Mouse (Mus musculus): ENCODE data around the gene Teddm1b. TPM values are rescaled to one million over a fixed set of nuclear protein-coding genes. Genes with fewer than 3 reads are reported as not detected.

Teddm1b gene
- polyA plus RNA-seq, 1 experiment from 2014 or later, result 0.40 TPM

- ATAC-seq (replicated peaks; ENCODE audit: low FRiP score), result no peak
- Histone ChIP-seq H3K4me1 (replicated peaks; ENCODE audit: control insufficient read depth, insufficient read depth, low read length) (no peaks in the 10 kb centered on the region; the same call in 1 of the 2 replicates), H3K27ac (ENCODE audit: low read depth, low read length) (no peak overlapping the region), H3K36me3 (ENCODE audit: control insufficient read depth, insufficient read depth, low read length) (peaks cover 35% of the 10 kb centered on the region), H3K4me3 (ENCODE audit: low read depth, low read length) (no peak overlapping the region), H3K27me3 (ENCODE audit: control insufficient read depth, insufficient read depth, low read length) (no peaks in the 10 kb centered on the region), H3K9ac (ENCODE audit: low read length) (no peak overlapping the region), H3K9me3 (ENCODE audit: control insufficient read depth, low read length) (no peaks in the 10 kb centered on the region), H3K4me2 (ENCODE audit: low read depth, low read length, severe bottlenecking) (no peak overlapping the region)
- DNase-seq (ENCODE audit: low spot score), result no peak
- 90% methylated on average over 4 of the region's 4 CpGs for WGBS
Measured at GRCm38 (mm10) chr1:153908741-153909140, 34.6 kb downstream of the Teddm1b start.

- WGBS, result 98% methylated on average over 10 of the region's 10 CpGs
- H3K27ac ChIP-seq (ENCODE audit: low read depth, low read length), result no peak overlapping the region
Measured at GRCm38 (mm10) chr1:153909213-153909962, 35.2 kb downstream of the Teddm1b start.

GRCm38 (mm10) chr1:153909963-153910291 is 35.8 kb downstream of the Teddm1b start:
- Histone ChIP-seq H3K4me1 (replicated peaks; ENCODE audit: control insufficient read depth, insufficient read depth, low read length) (no peaks in the 10 kb centered on the region), H3K36me3 (ENCODE audit: control insufficient read depth, insufficient read depth, low read length) (peaks cover 26% of the 10 kb centered on the region), H3K4me2 (ENCODE audit: low read depth, low read length, severe bottlenecking) (no peak overlapping the region), H3K27me3 (ENCODE audit: control insufficient read depth, insufficient read depth, low read length) (no peaks in the 10 kb centered on the region), H3K9me3 (ENCODE audit: control insufficient read depth, low read length) (no peaks in the 10 kb centered on the region; the same call in 1 of the 2 replicates), H3K4me3 (ENCODE audit: low read depth, low read length) (no peak overlapping the region), H3K9ac (ENCODE audit: low read length) (no peak overlapping the region), H3K27ac (ENCODE audit: low read depth, low read length) (no peak overlapping the region)
- 96% methylated on average over 9 of the region's 9 CpGs for WGBS
- no peak for DNase-seq (ENCODE audit: low spot score)
- ATAC-seq (replicated peaks; ENCODE audit: low FRiP score), result no peak

More at GRCm38 (mm10) chr1:153909213-153909962, 35.2 kb downstream of the Teddm1b start:
- ATAC-seq (replicated peaks; ENCODE audit: low FRiP score), result no peak
- H3K4me2 ChIP-seq (ENCODE audit: low read depth, low read length, severe bottlenecking), result no peak overlapping the region
- H3K36me3 ChIP-seq (ENCODE audit: control insufficient read depth, insufficient read depth, low read length), result peaks cover 29% of the 10 kb centered on the region
- H3K27me3 ChIP-seq (ENCODE audit: control insufficient read depth, insufficient read depth, low read length), result no peaks in the 10 kb centered on the region
- no peaks in the 10 kb centered on the region for H3K4me1 ChIP-seq (replicated peaks; ENCODE audit: control insufficient read depth, insufficient read depth, low read length)
- DNase-seq (ENCODE audit: low spot score), result no peak
- no peaks in the 10 kb centered on the region for H3K9me3 ChIP-seq (ENCODE audit: control insufficient read depth, low read length)
- H3K9ac ChIP-seq (ENCODE audit: low read length), result no peak overlapping the region
- no peak overlapping the region for H3K4me3 ChIP-seq (ENCODE audit: low read depth, low read length)

GRCm38 (mm10) chr1:153910423-153910822 is 36.3 kb downstream of the Teddm1b start:
- DNase-seq (ENCODE audit: low spot score) (no peak), ATAC-seq (replicated peaks; ENCODE audit: low FRiP score) (no peak)
- H3K4me2 ChIP-seq (ENCODE audit: low read depth, low read length, severe bottlenecking), result no peak overlapping the region
- 95% methylated on average over 5 of the region's 5 CpGs for WGBS
- no peak overlapping the region for H3K9ac ChIP-seq (ENCODE audit: low read length)
- H3K4me1 ChIP-seq (replicated peaks; ENCODE audit: control insufficient read depth, insufficient read depth, low read length), result no peaks in the 10 kb centered on the region
- no peaks in the 10 kb centered on the region; the same call in 1 of the 2 replicates for H3K9me3 ChIP-seq (ENCODE audit: control insufficient read depth, low read length)
- H3K27me3 ChIP-seq (ENCODE audit: control insufficient read depth, insufficient read depth, low read length), result no peaks in the 10 kb centered on the region
- H3K4me3 ChIP-seq (ENCODE audit: low read depth, low read length), result no peak overlapping the region
- no peak overlapping the region for H3K27ac ChIP-seq (ENCODE audit: low read depth, low read length)
- H3K36me3 ChIP-seq (ENCODE audit: control insufficient read depth, insufficient read depth, low read length), result peaks cover 26% of the 10 kb centered on the region

GRCm38 (mm10) chr1:153911276-153911795 is 37.2 kb downstream of the Teddm1b start:
- H3K9ac ChIP-seq (ENCODE audit: low read length), result no peak overlapping the region
- no peaks in the 10 kb centered on the region; the same call in 1 of the 2 replicates for H3K9me3 ChIP-seq (ENCODE audit: control insufficient read depth, low read length)
- ATAC-seq (replicated peaks; ENCODE audit: low FRiP score), result no peak
- H3K4me1 ChIP-seq (replicated peaks; ENCODE audit: control insufficient read depth, insufficient read depth, low read length), result no peaks in the 10 kb centered on the region
- H3K4me3 ChIP-seq (ENCODE audit: low read depth, low read length), result no peak overlapping the region
- H3K27ac ChIP-seq (ENCODE audit: low read depth, low read length), result no peak overlapping the region
- DNase-seq (ENCODE audit: low spot score), result no peak
- peaks cover 23% of the 10 kb centered on the region for H3K36me3 ChIP-seq (ENCODE audit: control insufficient read depth, insufficient read depth, low read length)
- H3K4me2 ChIP-seq (ENCODE audit: low read depth, low read length, severe bottlenecking), result no peak overlapping the region
- WGBS, result 84% methylated on average over 6 of the region's 6 CpGs
- H3K27me3 ChIP-seq (ENCODE audit: control insufficient read depth, insufficient read depth, low read length), result no peaks in the 10 kb centered on the region

GRCm38 (mm10) chr1:153913869-153914268 is 39.7 kb downstream of the Teddm1b start:
- Histone ChIP-seq H3K27ac (ENCODE audit: low read depth, low read length) (no peak overlapping the region), H3K9ac (ENCODE audit: low read length) (no peak overlapping the region), H3K36me3 (ENCODE audit: control insufficient read depth, insufficient read depth, low read length) (peaks cover 5% of the 10 kb centered on the region; the same call in 1 of the 2 replicates), H3K9me3 (ENCODE audit: control insufficient read depth, low read length) (no peaks in the 10 kb centered on the region; the same call in 1 of the 2 replicates), H3K4me1 (replicated peaks; ENCODE audit: control insufficient read depth, insufficient read depth, low read length) (no peaks in the 10 kb centered on the region), H3K4me3 (ENCODE audit: low read depth, low read length) (no peak overlapping the region), H3K27me3 (ENCODE audit: control insufficient read depth, insufficient read depth, low read length) (no peaks in the 10 kb centered on the region), H3K4me2 (ENCODE audit: low read depth, low read length, severe bottlenecking) (no peak overlapping the region)
- DNase-seq (ENCODE audit: low spot score), result no peak
- no peak for ATAC-seq (replicated peaks; ENCODE audit: low FRiP score)
- WGBS, result 89% methylated on average over 3 of the region's 3 CpGs

- no peaks in the 10 kb centered on the region; the same call in 1 of the 2 replicates for H3K9me3 ChIP-seq (ENCODE audit: control insufficient read depth, low read length)
Measured at GRCm38 (mm10) chr1:153918521-153919206, 44.5 kb downstream of the Teddm1b start.

GRCm38 (mm10) chr1:153921642-153922041 is 47.5 kb downstream of the Teddm1b start:
- Histone ChIP-seq H3K4me3 (ENCODE audit: low read depth, low read length) (no peak overlapping the region), H3K9me3 (ENCODE audit: control insufficient read depth, low read length) (no peaks in the 10 kb centered on the region), H3K27me3 (ENCODE audit: control insufficient read depth, insufficient read depth, low read length) (no peaks in the 10 kb centered on the region), H3K36me3 (ENCODE audit: control insufficient read depth, insufficient read depth, low read length) (no peaks in the 10 kb centered on the region), H3K4me1 (replicated peaks; ENCODE audit: control insufficient read depth, insufficient read depth, low read length) (no peaks in the 10 kb centered on the region), H3K9ac (ENCODE audit: low read length) (no peak overlapping the region), H3K27ac (ENCODE audit: low read depth, low read length) (no peak overlapping the region), H3K4me2 (ENCODE audit: low read depth, low read length, severe bottlenecking) (no peak overlapping the region)
- no peak for DNase-seq (ENCODE audit: low spot score)
- ATAC-seq (replicated peaks; ENCODE audit: low FRiP score), result no peak
- 91% methylated on average over 3 of the region's 3 CpGs for WGBS

More at GRCm38 (mm10) chr1:153918521-153919206, 44.5 kb downstream of the Teddm1b start:
- Histone ChIP-seq H3K27ac (ENCODE audit: low read depth, low read length) (no peak overlapping the region), H3K4me2 (ENCODE audit: low read depth, low read length, severe bottlenecking) (no peak overlapping the region), H3K4me3 (ENCODE audit: low read depth, low read length) (no peak overlapping the region), H3K36me3 (ENCODE audit: control insufficient read depth, insufficient read depth, low read length) (no peaks in the 10 kb centered on the region), H3K4me1 (replicated peaks; ENCODE audit: control insufficient read depth, insufficient read depth, low read length) (no peaks in the 10 kb centered on the region), H3K9ac (ENCODE audit: low read length) (no peak overlapping the region), H3K27me3 (ENCODE audit: control insufficient read depth, insufficient read depth, low read length) (no peaks in the 10 kb centered on the region)
- no peak for DNase-seq (ENCODE audit: low spot score)
- no peak for ATAC-seq (replicated peaks; ENCODE audit: low FRiP score)
- 84% methylated on average over 3 of the region's 3 CpGs for WGBS
